Mouse (Mus musculus): ENCODE results near the gene Zdhhc17.

The Zdhhc17 gene

DNA sequence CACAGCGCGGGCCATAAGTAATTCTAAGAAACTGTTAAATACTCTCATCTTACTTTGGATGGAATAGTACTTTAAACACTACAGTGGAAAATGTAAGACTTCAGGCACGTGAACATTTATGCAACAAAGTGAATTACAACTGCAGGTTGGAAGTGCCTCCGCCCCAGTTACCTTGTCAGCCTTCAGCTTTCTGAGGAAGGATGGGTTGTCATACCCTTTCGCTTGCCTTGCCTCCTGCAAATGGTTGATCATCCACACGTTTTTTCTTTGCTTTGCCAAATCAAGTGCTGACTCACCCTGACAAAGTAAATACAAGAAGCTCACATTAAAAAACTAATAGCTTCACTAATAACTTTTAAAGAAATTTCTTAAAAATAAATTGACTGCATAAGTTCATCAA lies 49.1 kb downstream of the Zdhhc17 start:
- intact Hi-C loops (cut with DNase I), result no loop called here

DNA sequence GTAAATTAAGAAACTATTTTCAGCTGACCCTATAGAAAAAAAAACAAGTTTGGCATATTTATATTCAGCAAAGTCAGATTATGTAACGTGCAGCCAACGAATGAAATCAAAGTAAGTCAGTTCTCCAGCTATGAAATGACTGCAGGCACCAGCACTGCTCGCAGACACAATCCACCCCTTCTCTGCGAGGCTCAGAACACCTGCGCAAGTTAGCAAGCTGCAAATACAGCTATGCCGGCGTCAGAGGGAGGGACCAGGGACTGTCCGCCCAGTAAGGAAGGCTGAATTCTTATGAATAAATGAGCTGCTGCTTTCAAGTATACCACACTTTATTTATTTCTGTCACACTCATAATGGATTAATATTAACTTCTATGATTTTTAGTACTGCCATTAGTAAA lies 50.2 kb downstream of the Zdhhc17 start:
- intact Hi-C loops (cut with DNase I), result no loop called here

DNA sequence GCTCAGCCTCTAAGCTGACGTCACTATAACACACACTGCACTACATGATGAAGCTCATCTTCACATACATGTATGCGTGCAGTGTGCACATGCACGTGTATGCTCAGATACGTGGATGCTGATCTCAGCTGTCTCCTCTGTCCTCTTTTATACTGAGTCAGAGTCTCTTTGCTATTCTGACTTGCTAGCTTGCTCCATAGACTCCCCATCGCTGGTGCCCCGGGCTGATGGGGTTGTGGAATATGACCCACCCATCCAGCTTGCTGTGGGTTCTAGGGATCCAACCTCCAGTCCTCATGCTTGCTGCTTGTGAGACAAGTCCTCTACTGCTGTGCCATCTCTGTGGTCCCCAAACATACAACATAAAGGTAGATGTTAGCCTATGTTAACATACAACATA lies 51.1 kb downstream of the Zdhhc17 start:
- intact Hi-C loops (cut with DNase I), result no loop called here

DNA sequence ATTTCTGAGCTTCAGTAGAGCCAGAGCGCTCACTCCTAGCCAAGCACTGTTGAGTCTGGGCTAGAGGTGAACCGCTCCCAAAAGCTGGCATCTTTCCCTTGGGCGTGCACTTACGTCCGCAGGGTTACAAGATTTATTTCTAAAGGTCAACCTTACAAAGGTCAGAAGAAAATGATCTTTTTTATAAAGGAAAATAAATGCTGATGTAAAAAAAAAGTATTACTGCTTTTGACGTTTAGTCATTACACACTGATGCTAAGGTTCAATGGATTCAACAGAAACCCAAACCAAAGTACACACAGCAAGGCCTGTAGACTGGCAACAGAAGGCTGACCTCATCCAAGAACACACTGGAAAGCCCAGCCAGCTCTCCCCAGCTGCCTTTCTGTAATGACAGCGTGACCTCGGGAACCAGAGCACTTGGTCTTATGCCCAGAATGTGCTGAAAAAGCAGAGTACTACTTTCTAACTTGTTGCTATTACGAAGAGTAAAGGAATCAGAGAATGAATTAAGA lies 56.9 kb downstream of the Zdhhc17 start:
- intact Hi-C loops (cut with DNase I), result loop anchor here (5.0 kb wide), 1 partner anchor 36 kb away; the partner anchor contains the start of gene Csrp2

DNA sequence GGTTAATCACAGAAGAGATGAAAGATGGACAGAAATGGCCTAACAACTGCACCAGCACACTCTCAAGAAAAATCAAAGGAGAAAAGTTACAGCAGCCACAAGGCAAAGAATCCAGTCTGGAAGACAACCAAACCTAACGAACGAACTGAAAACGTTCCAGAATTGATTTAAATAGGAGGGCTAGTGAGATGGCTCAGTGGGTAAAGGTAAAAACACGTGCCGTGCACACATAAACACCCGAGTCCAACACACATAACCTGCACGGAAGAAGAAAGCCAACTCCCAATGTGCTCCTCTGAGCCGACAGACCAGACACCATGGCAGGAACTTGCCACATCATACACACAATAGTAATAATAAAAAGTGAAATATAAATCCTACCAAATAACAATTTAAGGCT lies 57.7 kb downstream of the Zdhhc17 start:
- intact Hi-C loops (cut with DNase I), result loop anchor here (5.0 kb wide), 1 partner anchor 35 kb away; the partner anchor contains the start of gene Csrp2

DNA sequence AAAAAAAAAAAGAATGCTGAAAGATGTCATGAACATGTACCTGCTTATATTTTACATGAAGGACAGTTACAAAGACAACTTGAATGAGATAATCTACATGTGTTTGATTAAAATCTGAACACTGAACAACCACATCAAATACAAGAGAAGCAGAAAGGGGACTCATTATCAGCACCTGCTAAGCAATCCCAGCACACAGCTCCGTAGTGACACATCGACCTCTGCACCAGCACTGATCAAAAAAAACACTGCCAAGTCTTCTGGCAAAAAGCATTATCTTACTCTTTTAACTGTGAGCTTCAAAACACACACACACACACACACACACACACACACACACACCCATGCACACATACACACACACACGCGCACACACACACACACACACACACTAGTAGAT lies 58.2 kb downstream of the Zdhhc17 start:
- intact Hi-C loops (cut with DNase I), result loop anchor here (5.0 kb wide), 1 partner anchor 34 kb away; the partner anchor contains the start of gene Csrp2

DNA sequence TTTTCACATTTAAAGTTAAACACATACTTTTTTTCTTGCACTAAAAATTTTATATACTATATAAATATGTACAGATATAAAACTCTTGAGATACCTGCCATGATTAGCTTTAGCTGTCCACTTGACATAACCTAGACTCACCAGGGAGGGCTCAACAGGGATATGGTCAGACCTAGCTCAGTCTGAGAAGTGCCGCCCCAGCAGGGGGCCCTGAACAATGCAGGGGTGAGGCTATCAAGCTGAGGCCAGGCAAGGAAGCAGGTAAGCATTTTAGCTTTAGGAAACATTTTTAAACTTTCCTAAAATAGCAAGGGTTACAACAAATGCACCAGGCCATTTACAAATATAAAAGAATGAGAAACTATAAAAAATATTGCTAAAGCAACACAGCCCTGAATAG lies 58.8 kb downstream of the Zdhhc17 start:
- intact Hi-C loops (cut with DNase I), result loop anchor here (5.0 kb wide), 1 partner anchor 34 kb away; the partner anchor contains the start of gene Csrp2

DNA sequence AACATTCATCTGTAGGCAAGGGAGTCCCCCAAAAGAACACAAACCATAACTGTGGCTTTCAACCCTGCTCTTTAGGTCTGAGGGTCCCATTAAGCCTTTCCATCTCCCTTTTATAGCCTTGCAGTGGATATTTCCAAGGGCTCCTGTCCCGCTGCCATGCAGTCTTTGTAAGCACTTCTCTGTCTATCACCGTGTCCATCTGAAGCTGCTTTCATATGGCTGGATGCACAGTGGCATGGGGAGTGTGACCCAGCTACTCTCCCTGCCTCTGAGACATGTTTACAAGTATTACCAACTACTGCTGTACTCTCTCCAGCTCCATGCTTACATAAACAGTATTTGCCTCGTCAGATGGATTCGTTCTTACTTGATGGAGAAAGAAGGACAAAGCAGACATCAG lies 62.4 kb downstream of the Zdhhc17 start:
- intact Hi-C loops (cut with DNase I), result no loop called here

DNA sequence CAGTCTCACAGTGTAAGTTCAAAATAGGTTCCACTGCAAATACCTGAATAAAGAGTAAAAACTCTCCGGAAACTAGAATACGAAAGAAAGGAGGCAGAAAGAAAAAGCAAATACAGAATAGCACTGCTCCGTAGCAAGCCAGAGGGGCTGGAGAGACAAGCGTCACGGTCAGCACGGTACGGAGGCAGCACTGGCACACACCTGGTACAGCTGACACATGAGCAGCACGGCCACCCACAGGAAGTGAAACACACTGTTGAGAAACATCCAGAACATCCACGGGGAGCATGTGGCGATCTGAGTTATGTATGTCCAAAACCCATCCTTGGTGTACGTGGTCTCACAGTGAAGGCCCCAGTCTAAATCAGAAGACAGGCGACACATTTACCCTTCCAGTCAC lies 64.0 kb downstream of the Zdhhc17 start:
- intact Hi-C loops (cut with DNase I), result no loop called here

DNA sequence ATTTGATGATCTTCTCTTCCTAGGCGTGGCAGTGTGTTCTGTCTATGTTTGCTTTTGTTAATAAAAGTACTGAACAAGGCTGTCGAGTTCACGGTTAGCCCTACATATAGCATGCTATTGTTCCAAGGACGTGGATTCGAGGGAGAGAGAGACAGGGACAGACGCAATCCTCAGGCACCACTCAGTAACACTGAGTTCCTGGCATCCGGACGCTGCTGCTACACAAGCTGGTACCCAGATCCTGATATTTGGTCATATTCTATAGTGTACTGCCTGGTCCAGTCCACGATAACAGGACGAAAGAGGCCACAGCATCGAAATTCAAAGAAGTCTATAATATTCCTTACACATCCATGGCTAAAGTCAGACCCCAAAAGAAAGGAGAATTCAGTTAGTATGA lies 65.8 kb downstream of the Zdhhc17 start:
- intact Hi-C loops (cut with DNase I), result no loop called here

DNA sequence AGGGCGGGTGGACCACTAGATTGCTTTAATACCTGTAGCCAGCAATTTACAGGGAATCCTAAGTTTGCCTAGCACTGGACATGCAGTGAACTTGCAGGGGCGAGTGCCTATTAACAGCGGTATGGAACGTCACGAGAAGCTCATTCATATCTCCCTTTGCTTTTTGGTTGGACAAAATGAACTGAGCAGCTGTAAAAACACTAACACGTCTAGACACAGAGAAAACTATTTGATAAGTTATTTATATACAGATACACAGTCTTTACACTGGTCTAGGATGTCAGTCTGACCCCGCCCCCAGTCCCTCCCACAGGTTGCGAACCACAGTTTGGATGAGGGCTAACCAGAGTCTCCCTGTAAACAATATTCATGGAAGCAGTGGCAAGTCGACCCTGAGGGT lies 67.1 kb downstream of the Zdhhc17 start:
- intact Hi-C loops (cut with DNase I), result no loop called here

DNA sequence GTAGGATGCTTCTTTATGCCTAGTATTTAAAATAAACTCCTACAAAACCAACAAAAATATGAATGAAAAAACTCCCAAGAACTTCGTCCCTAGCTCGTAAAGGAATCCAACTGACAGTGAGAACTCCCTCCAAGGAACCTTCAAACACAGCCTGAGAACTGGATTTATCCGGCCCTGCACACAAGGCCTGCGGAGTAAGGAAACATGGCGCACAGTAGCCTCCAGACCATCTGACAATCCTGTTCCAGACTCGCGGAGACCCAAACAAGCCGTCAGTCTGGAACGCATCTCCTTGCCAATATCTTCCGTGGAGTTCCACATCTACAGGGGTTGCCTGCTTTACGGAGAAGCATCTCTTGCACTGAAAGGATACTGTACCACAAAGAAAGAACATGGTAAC lies 68.0 kb downstream of the Zdhhc17 start:
- intact Hi-C loops (cut with DNase I), result no loop called here

DNA sequence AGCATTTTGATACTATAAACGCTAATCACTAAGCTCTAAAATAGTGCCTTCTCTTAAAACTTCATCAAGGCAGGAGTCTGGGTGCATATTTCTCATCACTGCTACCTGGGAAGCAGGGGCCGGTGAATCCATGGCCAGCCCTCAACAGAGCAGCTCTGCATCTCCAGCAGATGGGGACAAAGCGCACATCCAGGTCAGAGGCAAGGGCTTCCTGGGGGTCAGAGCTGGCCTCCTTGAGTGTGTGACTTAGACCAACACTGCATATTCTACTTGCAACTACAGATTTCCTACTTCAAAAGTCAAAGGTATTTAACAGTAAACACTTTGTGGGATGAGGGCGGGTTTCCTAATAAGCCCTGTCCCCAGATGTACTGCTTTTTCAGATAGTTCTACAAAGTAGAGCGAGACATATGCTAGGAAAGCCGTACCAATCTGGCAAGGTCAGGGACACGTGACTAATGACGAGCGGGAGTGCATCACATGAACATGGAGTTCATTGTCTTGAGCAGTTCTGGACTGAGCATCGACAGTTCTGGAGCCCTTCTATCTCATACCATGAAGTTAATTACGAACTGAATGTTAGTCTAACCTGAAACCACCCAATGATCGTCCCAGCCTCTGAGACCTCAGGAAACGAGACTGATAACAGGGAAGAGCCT lies 69.1 kb downstream of the Zdhhc17 start:
- intact Hi-C loops (cut with DNase I), result no loop called here

DNA sequence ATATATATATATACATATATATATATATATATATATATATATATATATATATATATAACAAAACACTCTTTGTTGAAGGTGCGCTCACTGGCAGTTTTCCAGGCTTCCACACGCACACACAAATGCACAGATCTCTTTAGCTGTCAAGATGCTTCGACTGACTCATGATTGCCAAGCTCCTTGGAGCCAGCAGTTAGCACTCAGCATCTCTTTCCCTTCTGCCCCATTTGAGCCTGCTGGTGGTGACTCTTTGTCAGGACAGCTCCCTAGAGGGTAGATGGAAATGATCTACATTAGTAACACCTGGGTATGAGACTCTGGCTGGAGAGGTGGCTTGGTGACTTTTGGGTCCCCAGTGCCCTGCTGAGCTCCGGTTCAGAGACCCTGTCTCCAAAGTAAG lies 70.2 kb downstream of the Zdhhc17 start:
- intact Hi-C loops (cut with DNase I), result no loop called here

DNA sequence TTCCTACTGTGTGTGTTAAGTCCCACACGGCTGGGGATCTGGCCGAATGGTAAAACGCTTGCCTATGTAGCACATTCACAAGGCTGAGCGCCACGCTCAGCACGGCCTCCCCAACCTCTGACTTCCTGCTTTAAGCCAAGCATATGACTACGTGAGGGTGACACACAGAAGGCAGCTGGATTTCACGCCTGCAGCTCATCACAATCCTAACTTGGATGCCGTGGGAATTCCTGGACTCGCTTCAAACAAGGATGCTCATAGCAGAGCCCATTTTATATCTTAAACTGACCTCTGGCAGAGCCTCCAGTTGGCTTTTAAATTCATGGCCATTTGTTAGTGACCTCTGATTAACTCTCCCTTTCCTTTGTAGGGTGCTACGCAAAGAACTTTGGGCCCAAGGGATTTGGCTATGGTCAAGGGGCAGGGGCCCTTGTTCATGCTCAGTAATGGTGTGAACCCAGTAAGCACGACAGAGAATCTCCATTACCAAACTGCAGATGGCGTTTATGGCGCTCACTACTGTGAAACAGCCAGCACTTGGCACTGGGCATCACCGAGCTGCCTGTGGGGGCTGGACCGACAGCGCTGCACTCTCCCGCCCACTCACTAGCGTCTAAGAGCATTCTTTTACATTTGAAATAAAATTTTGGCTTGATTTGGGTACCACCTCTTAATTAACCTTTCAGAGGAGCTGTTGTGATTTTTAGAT lies 70.9 kb downstream of the Zdhhc17 start:
- intact Hi-C loops (cut with DNase I), result no loop called here

DNA sequence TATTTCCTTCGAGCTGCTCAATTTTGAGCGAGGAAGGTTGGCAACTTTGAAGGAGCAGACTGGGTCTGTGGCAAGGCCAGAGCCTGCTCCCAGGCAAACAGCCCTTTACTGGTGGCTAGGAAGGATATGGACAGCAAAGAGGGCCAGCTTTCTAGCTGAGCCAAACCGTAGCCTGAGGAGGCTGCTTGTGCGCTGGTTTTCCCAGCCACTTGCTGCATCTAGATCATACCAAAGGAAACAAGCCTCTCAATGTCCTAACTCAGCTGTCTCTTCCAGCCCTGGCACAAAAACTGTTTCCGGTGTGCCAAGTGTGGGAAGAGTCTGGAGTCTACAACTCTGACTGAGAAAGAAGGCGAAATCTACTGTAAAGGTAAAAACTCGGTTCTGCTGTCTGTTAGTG lies 71.6 kb downstream of the Zdhhc17 start:
- intact Hi-C loops (cut with DNase I), result no loop called here

DNA sequence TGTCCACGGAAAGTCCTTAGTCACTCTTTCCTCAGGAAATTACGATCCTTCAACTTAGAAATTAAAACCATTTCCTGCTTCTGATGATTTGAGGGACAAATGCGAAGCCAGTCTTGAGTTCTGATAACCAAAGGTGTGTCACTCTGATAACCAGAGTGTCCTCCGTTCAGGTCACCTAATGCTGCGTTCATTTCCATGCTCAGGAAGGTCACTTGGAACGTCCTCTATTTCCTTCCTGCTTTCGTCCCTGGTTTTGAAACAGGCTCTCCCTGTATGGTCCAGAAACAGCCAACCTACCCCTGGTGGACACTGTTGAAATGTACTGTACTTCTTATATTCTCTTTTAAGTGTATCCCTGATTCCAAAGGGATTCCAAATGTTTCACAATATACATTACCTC lies 74.3 kb downstream of the Zdhhc17 start:
- intact Hi-C loops (cut with DNase I), result no loop called here

DNA sequence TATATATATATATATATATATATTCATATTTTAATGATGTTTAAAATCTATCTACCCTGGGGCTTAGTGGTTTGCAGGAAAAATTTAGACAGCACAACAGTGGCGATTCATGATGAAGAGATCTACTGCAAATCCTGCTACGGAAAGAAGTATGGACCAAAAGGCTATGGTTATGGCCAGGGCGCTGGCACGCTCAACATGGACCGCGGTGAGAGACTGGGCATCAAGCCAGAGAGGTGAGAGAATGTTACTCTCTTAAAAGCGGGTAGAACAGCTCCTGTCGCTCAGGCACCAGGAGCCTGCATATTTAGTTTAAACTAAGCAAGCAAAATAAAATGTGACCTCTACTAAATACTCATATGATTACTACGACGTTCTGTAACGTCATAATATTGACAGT lies 74.9 kb downstream of the Zdhhc17 start:
- intact Hi-C loops (cut with DNase I), result no loop called here

DNA sequence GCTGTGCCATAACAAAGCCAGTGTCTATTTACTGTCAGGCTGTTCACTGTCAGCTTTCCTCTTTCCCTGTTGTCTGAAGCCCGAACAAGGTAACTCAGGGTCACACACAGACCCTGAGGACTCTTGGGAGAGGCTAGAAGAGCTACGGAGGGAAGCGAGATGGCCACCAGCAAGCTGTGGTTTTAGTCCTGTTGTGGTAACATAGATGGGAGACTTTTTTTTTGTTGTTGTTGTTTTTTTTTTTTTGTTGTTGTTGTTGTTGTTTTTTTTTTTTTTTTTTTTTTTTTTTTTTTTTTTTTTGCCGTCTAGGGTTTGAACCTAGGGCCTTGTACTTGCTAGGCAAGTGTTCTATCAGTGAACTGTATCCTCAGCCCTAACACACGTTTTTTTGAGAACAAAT lies 76.4 kb downstream of the Zdhhc17 start:
- intact Hi-C loops (cut with DNase I), result no loop called here

DNA sequence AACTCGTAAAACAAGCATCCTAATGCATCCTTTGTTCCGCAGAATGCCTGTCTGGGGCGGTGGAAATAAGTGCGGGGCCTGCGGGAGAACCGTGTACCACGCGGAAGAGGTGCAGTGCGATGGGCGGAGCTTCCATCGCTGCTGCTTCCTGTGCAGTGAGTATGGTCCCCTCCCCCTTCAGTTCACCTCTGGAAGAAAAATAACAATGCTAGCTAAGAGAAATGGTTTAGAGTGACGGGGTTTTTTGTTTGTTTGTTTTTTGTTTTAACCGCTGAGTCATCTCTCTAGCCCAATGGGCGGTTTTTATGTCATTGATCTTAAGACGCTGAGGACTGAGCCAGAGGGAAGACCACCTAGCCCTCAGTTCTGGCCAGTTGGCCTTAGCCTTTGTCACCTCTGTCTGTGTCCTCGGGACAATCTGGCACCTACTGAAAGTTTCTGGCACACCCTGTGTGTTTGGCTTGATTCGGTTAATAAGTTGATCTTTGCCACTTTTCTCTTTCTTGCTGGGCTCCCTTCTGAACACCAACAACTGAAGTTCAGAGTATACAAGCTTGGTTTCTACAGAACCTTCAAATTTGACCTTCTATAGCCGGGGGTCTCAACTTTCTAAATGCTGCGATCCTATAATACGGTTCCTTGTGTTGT lies 77.9 kb downstream of the Zdhhc17 start:
- intact Hi-C loops (cut with DNase I), result no loop called here

DNA sequence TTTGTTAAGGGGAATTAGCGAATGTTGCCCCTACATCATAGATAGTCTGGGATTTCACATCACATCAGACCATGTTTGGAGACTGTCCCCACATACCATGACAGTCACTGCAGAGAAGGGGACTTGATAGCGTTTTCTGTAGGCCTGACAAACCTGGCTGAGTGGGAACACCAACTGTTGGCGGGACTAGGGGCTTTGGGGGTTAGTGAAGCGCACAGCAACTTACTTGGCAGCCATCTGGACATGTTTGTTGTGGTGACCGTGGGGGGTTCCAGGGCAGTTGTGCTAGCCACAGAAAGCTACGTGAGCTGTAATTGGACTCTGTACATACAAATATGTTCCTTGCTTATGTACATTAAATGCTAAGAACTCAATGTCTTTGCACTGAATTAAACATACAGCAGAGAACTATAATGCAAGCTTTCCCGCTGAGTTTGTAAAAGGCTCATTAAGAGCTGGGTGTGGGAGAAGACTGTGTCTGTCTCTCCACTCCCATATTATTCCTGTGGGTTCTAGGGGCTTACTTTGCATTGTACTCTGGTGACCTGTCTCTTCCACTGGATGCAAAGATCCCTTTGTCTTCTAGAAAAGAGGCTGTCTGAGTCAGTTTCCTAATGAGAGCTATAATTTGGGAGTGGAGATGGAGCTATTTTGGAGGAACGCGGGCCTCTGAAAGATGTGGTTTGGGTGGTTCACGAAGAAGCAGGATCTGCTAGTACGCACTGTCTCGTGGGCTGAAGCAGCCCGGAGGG lies 78.6 kb downstream of the Zdhhc17 start:
- intact Hi-C loops (cut with DNase I), result no loop called here

DNA sequence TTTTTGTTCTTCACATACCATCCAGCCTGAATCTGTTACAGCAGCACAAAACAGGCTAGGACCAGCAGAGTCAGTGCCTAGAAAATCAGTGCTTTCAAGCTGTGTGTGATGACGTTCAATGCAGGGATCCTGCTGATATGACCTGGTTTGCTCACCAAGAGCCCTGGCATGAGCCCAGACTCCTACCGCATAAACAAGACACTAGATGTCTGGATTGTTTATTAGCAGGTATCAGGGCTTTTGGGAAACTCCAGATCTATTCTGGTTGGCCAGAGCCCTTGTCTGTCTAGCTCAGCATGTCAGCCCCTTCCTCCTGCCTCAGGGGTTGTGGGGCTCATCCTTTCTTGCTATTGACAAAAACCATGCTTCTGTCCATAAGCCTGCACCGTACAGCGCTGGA lies 80.2 kb downstream of the Zdhhc17 start:
- intact Hi-C loops (cut with DNase I), result no loop called here
